In genomic region chr11:60799977-60800376, GRCm38 (mm10) we compare ENCODE assay signal across 21 mouse cellular contexts.
"Had no signal": no experiment of that assay in that cellular context is flagged by ENCODE, and none has a peak within 500 bp of the region (broad histone marks: within the 10 kb centered on the region; RNA-seq: fewer than 3 reads in every experiment).

No protein-coding gene starts in this region.

- H3K4me1 ChIP-seq: limb, embryonic 12.5 days; limb, embryonic 15.5 days; neural tube, embryonic 12.5 days; neural tube, embryonic 15.5 days; stomach, embryonic 15.5 days had no signal

- H3K27me3 ChIP-seq: limb, embryonic 12.5 days; limb, embryonic 15.5 days; liver, embryonic 15.5 days; neural tube, embryonic 12.5 days; neural tube, embryonic 15.5 days; stomach, embryonic 15.5 days had no signal

- H3K36me3 ChIP-seq: neural tube, embryonic 15.5 days had no signal

- H3K4me3 ChIP-seq: limb, embryonic 12.5 days; limb, embryonic 15.5 days; liver, embryonic 15.5 days; neural tube, embryonic 12.5 days; neural tube, embryonic 15.5 days; stomach, embryonic 15.5 days had no signal

- H3K27ac ChIP-seq: limb, embryonic 12.5 days; limb, embryonic 15.5 days; liver, embryonic 15.5 days; neural tube, embryonic 12.5 days; neural tube, embryonic 15.5 days; stomach, embryonic 15.5 days had no signal

- H3K9me3 ChIP-seq: limb, embryonic 12.5 days; limb, embryonic 15.5 days; liver, embryonic 15.5 days; neural tube, embryonic 12.5 days; neural tube, embryonic 15.5 days; stomach, embryonic 15.5 days had no signal

- H3K4me2 ChIP-seq: limb, embryonic 12.5 days; limb, embryonic 15.5 days; liver, embryonic 11.5 days; liver, embryonic 15.5 days; midbrain, embryonic 11.5 days; neural tube, embryonic 12.5 days; neural tube, embryonic 15.5 days; stomach, embryonic 15.5 days had no signal

- DNase-seq: kidney, adult 18-20 months; kidney, adult 9 months; kidney, postnatal 25 days; left cerebral cortex, postnatal 4 days; lung, adult 2 months; lung, postnatal 14 days; lung, postnatal 4 days; midbrain, embryonic 14.5 days; right cerebral cortex, adult 18-20 months; right cerebral cortex, postnatal 14 days; spleen, adult 18-20 months; thymus, adult 18-20 months; thymus, postnatal 36 days had no signal

- H3K9ac ChIP-seq: limb, embryonic 12.5 days; limb, embryonic 15.5 days; liver, embryonic 15.5 days; neural tube, embryonic 12.5 days; neural tube, embryonic 15.5 days; stomach, embryonic 15.5 days had no signal
